Mouse (Mus musculus): ENCODE measurements around the gene Adrb1. TPM values are rescaled to one million over a fixed set of nuclear protein-coding genes. Genes with fewer than 3 reads are reported as not detected.

Gene Adrb1
- total and polyA plus RNA-seq, 3 experiments, result not detected

DNA sequence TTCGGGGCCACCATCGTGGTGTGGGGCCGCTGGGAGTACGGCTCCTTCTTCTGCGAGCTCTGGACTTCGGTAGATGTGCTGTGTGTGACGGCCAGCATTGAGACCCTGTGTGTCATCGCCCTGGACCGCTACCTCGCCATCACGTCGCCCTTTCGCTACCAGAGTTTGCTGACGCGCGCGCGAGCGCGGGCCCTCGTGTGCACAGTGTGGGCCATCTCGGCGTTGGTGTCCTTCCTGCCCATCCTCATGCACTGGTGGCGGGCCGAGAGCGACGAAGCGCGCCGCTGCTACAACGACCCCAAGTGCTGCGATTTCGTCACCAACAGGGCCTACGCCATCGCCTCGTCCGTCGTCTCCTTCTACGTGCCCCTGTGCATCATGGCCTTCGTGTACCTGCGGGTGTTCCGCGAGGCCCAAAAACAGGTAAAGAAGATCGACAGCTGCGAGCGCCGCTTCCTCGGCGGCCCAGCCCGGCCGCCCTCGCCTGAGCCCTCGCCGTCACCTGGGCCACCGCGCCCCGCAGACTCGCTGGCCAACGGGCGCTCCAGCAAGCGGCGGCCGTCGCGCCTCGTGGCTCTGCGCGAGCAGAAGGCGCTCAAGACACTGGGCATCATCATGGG, 822 bp downstream of the Adrb1 start:
- no peaks in the 10 kb centered on the region for H3K36me3 ChIP-seq (ENCODE audit: control insufficient read depth in 1 of 2, insufficient read depth in 2 of 2, low read length in 2 of 2)
- H3K4me3 ChIP-seq (ENCODE audit: control insufficient read depth in 1 of 2, insufficient read depth in 1 of 2, low read depth in 2 of 2, low read length in 2 of 2), result no peak overlapping the region
- H3K4me1 ChIP-seq (ENCODE audit: control insufficient read depth in 1 of 2, insufficient read depth in 2 of 2, low read length in 2 of 2), result no peaks in the 10 kb centered on the region
- peaks cover 4 to 6% of the 10 kb centered on the region in 2 experiments for H3K27me3 ChIP-seq (ENCODE audit: control insufficient read depth in 1 of 2, insufficient read depth in 2 of 2, low read length in 2 of 2)
- no peak overlapping the region for H3K9ac ChIP-seq (ENCODE audit: control insufficient read depth, low read depth, low read length, poor library complexity, severe bottlenecking)
- H3K9me3 ChIP-seq (replicated peaks; ENCODE audit: insufficient read depth, low read length), result no peaks in the 10 kb centered on the region
- DNase-seq (ENCODE audit: low read depth, low spot score), result no peak
- no peaks in the 10 kb centered on the region for H3K79me2 ChIP-seq (ENCODE audit: control insufficient read depth, insufficient read depth, low read length, poor library complexity)
- H3K27ac ChIP-seq (ENCODE audit: control insufficient read depth, low read depth, low read length), result no peak overlapping the region
- TF ChIP-seq MAFK (IDR thresholded peaks at IDR 0.05; ENCODE audit: borderline replicate concordance, low read depth, low read length) (no peak), NELFE (IDR thresholded peaks at IDR 0.05; ENCODE audit: low read depth, low read length) (no peak), USF1 (IDR thresholded peaks at IDR 0.05; ENCODE audit: low read depth, low read length) (no peak), CTCF (IDR thresholded peaks at IDR 0.05 in 2 of 3, conservative IDR thresholded peaks at IDR 0.05 in 1 of 3; ENCODE audit: control insufficient read depth in 1 of 3, insufficient read depth in 1 of 3, low read depth in 2 of 3, low read length in 3 of 3, poor library complexity in 1 of 3, severe bottlenecking in 1 of 3) (no peak), TBP (IDR thresholded peaks at IDR 0.05; ENCODE audit: low read depth, low read length) (no peak), ZMIZ1 (IDR thresholded peaks at IDR 0.05; ENCODE audit: low read depth, low read length) (no peak), HCFC1 (IDR thresholded peaks at IDR 0.05; ENCODE audit: low read depth, low read length) (no peak), POLR2AphosphoS5 (IDR thresholded peaks at IDR 0.05; ENCODE audit: borderline replicate concordance, low read depth, low read length) (no peak), CHD1 (IDR thresholded peaks at IDR 0.05; ENCODE audit: low read depth, low read length) (no peak), MAZ (IDR thresholded peaks at IDR 0.05; ENCODE audit: low read depth, low read length) (no peak)

DNA sequence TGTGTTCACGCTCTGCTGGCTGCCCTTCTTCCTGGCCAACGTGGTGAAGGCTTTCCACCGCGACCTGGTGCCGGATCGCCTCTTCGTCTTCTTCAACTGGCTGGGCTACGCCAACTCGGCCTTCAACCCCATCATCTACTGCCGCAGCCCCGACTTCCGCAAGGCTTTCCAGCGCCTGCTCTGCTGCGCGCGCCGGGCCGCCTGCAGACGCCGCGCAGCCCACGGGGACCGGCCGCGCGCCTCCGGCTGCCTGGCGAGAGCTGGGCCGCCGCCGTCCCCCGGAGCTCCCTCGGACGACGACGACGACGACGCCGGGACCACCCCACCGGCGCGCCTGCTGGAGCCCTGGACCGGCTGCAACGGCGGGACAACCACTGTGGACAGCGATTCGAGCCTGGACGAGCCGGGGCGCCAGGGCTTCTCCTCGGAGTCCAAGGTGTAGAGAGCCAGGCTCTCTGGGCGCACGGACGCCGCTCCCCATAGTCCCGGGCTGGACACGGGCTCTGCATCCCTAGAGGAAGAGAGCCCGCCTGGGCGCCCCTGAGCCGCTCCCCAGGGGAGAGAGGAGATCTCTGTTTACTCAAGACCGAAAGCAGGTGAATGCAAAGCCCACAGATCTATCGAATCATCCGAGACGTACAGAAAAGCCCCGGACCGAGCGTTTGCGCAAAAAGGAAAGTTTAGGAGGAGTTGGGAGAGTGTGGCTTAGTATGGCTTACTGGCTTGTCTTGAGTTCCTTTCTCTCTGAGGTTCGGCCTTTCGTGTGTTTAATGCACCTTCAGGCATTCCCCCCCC, 1.5 kb downstream of the Adrb1 start:
- H3K79me2 ChIP-seq (ENCODE audit: control insufficient read depth, insufficient read depth, low read length, poor library complexity), result no peaks in the 10 kb centered on the region
- H3K9me3 ChIP-seq (replicated peaks; ENCODE audit: insufficient read depth, low read length), result no peaks in the 10 kb centered on the region
- DNase-seq (ENCODE audit: low read depth, low spot score), result no peak
- peaks cover 2 to 6% of the 10 kb centered on the region in 2 experiments; a peak in 3 of 4 replicates for H3K27me3 ChIP-seq (ENCODE audit: control insufficient read depth in 1 of 2, insufficient read depth in 2 of 2, low read length in 2 of 2)
- H3K4me3 ChIP-seq (ENCODE audit: control insufficient read depth in 1 of 2, insufficient read depth in 1 of 2, low read depth in 2 of 2, low read length in 2 of 2), result no peak overlapping the region
- no peaks in the 10 kb centered on the region for H3K36me3 ChIP-seq (ENCODE audit: control insufficient read depth in 1 of 2, insufficient read depth in 2 of 2, low read length in 2 of 2)
- H3K9ac ChIP-seq (ENCODE audit: control insufficient read depth, low read depth, low read length, poor library complexity, severe bottlenecking), result no peak overlapping the region
- H3K4me1 ChIP-seq (ENCODE audit: control insufficient read depth in 1 of 2, insufficient read depth in 2 of 2, low read length in 2 of 2), result no peaks in the 10 kb centered on the region
- TF ChIP-seq UBTF (IDR thresholded peaks at IDR 0.05; ENCODE audit: borderline replicate concordance, insufficient read depth, low read depth, low read length) (no peak), MYB (IDR thresholded peaks at IDR 0.05; ENCODE audit: low read depth, low read length) (no peak), EP300 (IDR thresholded peaks at IDR 0.05; ENCODE audit: low read depth in 1 of 2, low read length in 2 of 2) (no peak), CHD1 (IDR thresholded peaks at IDR 0.05; ENCODE audit: low read depth, low read length) (no peak), HCFC1 (IDR thresholded peaks at IDR 0.05; ENCODE audit: low read depth, low read length) (no peak), MAX (IDR thresholded peaks at IDR 0.05; ENCODE audit: low read length) (no peak), MXI1 (IDR thresholded peaks at IDR 0.05; ENCODE audit: low read depth, low read length) (no peak), NRF1 (IDR thresholded peaks at IDR 0.05; ENCODE audit: insufficient read depth, low read depth, low read length, poor library complexity, severe bottlenecking) (no peak), MEF2A (IDR thresholded peaks at IDR 0.05; ENCODE audit: extremely low read depth, insufficient replicate concordance, low read depth, low read length, poor library complexity, severe bottlenecking) (no peak)
- no peak overlapping the region for H3K27ac ChIP-seq (ENCODE audit: control insufficient read depth, low read depth, low read length)

Data from MEL (cell line).